Mouse (Mus musculus): ENCODE measurements around the gene Ubl7.

GRCm38 (mm10) chr9:57931166-57931767 is 20.5 kb downstream of the Ubl7 start:
- TF ChIP-seq GATA1 (IDR thresholded peaks at IDR 0.05; ENCODE audit: low read length) (no peak), TAL1 (IDR thresholded peaks at IDR 0.05; ENCODE audit: low read length) (no peak)
